Mouse (Mus musculus): ENCODE measurements at regions not wholly inside any gene's neighbourhood (a gene's known extent, or its start where the extent isn't known, plus 50 kb on each side); places are given as distances from the start of the nearest gene placed in this dataset.

DNA sequence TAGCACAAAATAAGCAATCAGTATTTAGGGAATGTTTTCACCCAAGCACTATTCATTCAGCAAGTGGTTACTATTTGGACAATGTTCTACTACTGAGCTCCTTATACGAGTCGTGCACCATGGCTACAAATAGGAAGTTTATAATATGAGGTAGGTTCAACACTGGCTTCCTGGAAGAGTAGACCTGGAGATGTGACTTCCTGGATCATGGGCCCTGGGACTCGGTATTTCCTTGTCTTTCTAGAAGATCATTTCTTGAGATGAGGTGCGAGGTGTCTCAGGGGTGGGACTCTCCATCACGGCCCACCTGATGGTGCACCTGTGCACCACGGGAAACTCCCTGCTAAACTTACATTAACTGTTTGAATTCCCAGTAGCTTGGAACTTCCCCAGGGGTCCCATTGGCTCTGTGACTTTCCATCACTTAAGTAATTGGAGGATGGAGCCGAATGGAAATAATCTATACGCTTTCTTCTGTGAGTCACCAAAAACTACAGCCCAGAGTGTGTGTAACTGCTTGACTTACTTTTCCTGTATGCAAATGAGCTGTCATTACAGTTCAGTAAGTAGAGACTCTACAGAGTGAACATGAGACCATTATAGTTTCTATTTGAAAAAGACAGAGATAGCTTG lies 1246.3 kb upstream of the A1bg start:
- DNase-seq, result no peak

DNA sequence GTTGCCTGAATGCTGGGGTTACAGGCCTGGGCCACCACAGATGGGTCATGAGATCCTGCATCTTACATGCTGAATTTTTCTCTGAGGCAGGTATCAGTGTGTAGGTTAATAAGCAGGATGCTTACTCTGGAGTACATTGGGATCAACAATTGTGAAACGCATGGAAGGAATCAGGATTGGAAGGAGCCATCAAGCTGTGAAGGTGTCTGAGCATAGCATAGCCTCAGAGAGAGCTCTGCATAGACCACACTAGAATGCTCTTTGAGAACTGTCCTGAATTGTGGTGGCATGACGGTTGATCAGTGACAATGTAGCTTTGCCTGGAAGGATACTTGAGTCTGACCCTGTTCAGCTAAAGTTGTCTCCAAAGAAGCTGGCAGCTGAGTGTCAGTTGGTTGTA lies 1245.7 kb upstream of the A1bg start:
- no peak for DNase-seq

DNA sequence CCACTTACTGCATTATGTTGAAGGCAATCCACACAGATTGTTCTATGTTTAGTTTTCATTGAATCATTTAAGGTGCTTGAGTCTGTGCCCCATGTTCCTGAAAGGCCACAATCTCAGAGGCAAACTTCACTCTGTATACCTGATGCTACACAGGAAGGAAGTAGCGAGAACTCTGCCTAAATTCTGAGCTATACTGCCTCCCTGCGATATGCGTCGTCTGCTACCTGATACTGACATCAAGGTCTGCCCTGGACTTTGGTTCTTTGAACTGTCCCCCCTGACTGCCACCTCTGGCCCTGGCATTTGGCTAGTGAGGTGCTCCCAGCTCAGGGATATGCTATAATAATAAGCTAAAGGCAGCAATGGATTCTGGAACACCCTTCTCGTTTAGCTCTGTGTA lies 1244.0 kb upstream of the A1bg start:
- no peak for DNase-seq

DNA sequence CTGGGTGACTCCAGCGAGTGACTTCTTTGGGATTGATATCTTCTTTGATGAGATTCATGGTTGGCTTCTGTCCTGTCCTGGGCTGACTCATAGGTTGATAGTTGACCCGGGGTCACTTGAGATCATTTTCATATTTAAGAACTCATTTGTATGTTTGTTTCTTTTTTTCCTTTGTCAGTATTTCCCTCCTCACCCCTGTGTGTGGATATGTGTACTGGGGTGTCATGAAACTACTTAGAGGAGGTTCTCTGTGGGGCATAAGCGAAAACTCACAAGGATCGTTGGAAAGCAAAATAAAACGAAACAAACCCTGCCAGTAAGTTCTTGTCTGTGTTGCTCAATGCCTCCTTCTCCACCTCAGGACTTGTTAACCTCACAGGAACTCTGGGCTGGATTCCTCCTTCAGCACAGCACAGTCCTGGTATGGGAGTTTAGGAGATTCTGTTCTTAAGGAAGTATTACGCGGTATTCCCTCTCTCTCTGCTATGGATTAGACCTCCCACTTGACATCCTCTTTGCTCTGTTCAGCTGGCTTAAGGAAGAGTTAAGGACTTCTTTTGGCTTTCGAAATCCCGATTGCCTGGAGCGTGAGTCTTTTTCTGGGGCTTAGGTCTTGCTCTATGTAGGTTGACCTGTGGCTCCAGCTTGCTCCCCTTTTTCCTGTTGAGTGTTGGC lies 1243.2 kb upstream of the A1bg start:
- no peak for DNase-seq

DNA sequence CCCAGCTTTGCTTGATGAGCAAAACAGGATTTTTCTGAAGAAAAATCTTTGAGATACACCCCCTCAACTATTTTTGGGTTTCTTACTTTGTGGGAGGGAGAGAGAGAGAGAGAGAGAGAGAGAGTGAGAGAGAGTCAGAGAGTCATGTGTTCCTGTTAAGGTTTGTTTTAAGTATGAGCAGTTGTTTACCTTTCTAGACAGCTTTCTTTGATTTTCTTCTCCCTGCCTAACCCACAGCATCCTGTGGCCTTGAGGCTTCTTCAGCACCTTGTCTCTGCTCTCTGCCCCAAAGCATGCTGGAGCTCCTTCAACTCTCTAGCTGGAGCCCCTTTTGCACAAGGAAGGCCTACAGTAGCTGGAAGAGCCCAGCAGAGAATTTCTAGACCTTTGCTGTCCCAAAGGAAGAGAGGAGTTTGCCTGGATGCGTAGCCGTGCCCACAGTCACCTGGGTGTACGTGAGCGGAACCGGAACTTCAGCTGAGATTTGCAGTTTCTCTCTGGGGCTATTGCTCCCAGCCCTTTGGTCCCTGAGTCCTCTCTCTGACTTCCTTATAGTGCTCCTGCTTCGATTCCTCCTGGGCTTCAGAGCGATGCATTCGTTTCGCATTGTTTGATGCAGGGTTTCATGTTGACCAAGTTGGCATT lies 1242.1 kb upstream of the A1bg start:
- no peak for DNase-seq

DNA sequence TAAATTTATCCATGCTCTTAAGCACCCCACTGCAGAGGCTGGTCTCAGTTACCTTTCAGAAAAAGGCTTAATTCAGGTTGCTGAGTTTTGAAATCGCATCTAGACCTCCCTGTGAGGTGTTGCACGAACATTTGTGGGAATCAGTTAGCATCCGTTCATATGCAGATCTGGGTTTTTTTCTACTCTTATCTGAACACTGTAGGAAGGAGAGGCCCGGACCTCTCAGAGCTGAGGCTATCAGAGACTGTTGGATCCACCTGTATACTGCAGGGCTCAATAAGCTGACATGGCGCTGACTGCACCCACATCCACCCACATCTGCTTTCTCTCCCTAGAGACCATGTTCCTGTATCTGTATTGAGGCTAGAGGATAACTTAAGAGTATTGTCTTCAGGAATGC lies 1240.4 kb upstream of the A1bg start:
- DNase-seq, result no peak

DNA sequence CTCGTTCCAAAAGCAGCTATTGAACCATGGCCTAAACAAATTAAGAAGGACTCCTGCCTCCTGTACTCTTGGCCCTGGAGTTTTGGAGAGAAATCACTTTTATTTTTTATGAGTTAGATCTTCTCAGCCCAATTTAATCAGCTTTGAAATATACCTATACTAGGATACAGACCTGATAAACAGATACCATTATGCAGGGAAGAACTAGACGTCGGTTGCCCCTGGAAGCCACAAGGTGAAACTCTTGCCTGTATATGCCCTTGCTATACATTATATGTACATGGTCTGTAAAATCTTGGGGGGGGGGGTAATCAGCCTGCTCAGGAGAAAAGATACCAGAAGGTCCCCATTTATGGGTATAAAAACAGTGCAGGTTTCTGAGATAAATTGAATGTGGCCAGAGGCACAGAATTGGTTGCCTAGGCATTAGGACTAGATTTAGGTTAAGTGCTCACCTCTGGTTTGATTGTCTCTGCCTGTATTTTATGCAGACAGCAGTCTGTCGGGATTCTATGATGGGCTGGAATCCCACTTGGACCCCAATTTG lies 1239.9 kb upstream of the A1bg start:
- no peak for DNase-seq

DNA sequence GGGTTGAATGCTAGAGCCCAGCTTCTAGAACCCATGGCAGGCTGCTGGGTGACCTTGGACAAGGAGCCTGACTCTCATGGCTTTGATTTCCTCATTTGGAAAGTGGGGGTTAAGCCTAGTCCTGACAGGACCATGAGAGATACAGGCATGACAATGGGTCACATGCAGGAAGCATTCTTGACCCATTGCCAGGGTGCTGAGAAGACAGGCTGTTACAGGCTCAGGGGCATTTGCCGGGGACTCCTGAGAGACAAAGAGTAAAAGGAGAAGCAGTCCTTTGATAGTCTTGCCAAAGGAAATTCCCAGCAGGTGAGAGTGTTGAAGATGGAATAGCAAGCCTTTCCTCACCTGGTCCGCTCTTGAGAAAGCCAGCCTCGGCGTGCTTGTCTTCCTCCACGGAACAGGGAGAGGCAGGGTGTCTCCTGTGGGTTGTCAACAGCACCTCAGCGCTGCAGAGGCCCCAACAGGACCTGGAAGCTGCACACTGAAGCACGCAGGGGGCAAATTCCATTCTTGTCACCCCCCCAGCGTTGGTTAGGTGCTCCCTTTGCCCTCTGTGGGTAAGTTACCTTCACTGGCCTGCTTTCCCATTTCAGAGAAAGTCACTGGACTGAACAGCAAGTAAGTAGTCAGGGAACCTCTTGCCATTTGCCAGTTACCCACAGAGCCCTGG lies 1239.3 kb upstream of the A1bg start:
- DNase-seq, result no peak

DNA sequence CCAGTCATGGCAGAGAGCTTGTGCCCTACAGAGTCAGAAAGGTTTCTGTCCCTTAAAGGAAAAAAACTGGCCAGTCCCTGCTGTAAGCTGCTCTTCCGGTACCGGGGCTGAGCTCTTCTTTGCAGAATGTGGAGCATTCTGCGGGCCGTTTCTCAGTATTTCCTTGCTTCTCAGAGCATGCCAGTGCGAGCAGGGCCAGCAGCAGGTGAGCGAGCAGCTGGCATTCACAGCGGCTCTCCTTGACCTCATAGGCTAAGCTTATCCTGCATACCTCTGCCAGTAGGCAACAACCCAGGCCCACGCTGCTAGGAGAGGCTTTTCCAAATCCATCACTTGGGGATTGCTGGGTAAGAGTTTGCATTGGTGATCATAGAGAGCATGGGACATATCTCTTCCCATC lies 1238.2 kb upstream of the A1bg start:
- DNase-seq, result no peak

DNA sequence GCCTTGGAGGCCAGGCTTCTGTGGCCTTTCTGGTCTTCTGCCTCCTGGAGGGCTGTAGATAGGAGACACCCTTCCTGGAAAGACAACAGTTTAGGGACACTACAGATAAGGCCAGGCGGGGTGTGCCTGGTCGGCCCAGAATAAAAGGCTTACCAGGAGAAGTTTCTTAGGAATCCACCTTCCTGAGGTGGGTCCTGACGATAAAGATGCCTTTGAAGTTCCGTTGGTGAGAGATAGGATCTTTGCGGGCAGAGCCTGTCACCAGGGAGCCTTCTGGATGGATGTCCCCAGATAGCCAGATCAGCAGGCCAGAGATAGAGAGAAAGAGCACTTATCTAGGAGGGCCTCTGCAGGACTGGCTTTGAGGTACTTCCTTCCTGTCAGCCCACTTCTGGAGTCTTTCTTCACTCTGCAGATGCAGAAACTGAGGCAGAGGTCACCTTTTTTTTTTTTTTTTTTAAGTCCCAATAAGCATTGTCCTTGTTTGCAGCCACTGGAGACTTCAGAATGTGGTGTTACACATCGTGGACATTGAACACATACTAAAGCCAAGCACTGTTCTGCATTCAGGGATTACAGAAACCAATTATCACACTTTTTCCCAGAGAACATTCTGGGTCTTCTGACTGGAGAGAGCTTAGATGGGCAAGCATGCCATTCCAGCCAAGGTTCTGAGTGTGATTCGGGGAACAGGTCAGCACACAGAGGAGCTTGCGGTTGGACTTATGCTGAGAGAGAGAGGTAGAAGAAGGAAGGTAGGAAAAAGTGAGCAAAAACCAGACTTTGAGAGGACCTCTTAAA lies 1236.3 kb upstream of the A1bg start:
- DNase-seq, result no peak

DNA sequence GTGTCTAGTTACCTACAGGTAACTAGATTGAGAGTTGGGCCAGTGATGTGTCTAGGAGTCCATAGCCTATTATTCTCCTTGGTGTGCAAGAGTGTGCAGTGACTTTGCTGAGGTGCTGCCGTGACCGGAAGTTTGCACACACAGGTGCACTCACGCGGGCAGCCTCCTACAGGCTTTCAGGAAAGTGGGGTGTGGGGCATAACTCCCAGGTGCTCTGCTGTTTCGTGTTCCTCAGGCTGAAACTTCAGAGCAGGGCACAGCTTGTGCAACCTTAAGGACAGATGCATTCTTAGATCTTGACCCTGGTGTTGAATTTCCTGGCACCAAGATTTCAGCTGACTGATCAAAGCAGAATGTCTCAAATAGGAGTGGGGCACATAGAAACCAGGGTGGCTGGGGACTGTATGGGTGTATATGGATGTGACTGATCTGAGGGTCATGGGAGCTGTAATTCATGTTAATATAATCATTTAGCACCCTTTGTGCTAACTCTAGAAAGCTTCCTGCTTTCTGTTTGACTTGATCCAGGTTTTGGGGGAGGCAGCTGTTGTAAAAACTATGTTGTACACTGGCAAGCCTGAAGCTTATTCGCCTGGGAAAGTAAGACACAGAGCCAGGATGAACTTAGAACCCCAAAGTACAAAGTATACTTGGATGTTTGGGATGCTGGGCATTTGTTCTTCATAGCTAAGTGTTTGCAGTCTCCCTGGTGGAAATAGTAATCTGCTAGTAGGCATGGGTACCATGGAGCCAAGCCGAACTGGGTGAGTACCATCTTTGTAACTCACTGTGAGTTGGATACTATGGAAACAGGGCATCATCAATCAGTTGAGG lies 1234.6 kb upstream of the A1bg start:
- DNase-seq, result no peak

DNA sequence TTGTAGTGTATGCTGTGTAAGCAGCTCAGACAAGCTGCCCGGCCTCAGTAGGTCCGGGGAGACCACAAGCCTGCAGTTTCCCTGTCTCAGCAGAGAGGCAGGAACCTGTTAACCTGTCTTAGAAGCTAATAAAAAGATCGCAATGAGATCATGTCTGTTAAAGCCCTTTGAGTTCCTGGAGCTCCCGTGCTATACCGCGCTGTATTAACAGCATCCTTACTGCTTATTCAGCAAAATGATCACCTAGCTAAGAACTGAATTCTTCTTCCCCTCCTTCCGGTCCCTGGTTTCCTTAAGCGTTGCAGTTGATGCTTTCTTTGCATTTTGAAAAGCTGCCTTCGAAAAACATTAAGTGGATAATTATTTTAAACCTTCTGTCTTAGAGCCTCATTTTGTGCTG lies 1230.4 kb upstream of the A1bg start:
- DNase-seq, result no peak

DNA sequence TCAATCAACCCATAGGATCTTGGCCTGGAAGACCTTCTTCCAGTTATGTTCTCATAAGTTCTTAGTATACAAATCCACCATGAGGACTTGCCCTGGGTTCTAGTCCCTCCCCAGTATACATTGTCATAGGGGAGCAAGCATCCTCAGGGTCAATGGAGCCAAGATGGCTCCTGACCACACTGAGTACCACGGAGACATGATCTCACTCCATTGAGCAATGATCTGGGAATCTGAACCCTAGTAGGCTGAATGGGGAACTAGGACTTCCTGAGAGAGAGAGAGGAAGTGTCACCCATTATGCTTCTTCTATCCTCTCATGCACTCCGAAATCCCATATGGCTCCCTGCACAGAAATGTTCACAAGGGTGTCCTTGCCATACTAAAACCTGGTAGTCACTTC lies 1229.3 kb upstream of the A1bg start:
- DNase-seq, result peak; percentile 16

DNA sequence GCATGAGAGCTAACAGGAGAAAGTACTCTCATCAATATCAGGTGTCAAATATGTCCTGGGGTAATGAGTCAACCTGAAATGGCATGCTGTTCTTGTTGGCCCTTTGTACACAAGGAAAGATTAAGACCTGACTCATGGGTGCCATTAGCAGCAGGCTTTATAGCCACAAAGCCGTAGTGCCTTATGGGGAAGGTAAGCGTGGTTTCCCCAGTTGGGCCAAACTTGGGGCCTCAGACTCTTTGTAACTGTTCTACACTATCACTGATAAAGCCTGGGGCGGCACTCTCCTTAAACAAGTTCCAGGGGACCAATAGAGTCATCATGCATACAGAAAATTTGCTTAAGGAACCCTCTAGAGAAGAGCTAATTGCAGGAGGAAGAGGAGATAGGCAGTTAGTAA lies 1228.9 kb upstream of the A1bg start:
- no peak for DNase-seq

DNA sequence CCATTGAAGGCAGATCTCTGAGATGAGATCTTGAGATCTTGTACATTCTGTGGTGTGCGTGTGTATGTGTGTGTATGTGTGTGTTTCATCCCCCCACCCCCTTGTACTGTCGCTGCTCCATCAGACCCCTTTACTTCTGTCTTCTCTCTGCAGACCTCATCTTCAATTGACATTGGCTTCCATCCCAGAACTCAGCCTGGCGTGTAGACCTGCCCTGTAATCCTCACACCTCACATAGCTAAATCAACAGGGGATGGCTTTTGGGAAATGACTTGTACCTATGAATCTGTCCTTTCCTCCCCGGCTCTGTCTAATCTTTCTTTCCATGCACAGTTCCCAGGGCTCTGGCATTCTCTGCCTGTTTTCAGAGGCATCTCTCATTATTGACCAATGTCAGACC lies 1227.5 kb upstream of the A1bg start:
- DNase-seq, result no peak

DNA sequence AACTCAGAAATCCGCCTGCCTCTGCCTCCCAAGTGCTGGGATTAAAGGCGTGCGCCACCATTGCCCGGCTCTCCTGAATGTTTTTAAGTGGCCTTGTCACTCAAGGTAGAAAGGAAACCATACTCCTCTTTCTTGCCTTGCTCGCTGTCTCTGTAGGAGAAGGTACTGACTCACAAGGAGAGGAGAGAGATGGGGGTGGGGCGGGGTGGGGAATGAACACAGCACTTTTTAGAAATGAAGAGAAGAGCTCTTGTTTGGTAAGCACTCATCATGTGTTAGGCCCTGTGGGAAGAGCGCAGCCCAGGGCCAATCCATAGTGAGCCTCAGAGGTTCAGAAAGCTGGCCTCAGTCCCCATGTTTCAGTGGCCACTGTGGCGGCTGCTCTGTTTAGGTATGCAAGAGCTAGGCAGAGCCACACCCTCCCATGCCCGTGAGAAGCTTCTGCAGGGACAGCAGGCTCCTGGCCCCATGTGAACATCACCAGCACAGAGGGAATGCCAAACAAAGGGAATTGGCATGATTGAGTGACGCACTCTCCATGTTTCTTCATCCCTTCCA lies 1225.9 kb upstream of the A1bg start:
- no peak for DNase-seq

DNA sequence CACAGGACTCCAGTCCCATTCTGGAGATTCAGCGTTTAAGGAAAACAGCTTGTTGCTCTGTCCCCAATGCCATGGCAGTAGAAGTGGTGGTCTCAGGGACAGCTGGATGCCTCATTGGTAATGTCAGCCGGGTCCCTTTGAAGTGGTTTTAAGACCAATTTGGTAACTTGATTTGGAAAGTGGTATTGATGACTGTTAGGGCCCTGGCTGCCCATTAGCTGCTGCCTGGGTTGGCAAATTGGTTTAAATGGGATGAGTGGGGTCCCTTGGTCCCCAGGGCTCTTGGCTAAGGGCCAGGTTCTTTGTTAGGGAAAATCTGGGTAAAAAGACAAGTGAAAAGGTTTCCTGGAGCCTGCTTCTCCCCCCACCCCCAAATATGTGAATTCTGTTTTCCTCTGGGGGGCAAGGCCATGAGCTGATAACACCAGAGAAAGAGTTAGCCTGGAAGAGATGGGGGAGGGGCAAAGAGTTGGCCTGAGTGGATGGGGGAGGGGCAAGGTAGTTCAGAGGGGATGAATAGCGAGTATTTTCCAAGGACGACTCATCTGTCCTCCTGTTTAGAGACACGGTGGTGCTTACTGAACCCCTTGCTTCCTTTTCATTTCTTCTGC lies 1224.6 kb upstream of the A1bg start:
- DNase-seq, result no peak

DNA sequence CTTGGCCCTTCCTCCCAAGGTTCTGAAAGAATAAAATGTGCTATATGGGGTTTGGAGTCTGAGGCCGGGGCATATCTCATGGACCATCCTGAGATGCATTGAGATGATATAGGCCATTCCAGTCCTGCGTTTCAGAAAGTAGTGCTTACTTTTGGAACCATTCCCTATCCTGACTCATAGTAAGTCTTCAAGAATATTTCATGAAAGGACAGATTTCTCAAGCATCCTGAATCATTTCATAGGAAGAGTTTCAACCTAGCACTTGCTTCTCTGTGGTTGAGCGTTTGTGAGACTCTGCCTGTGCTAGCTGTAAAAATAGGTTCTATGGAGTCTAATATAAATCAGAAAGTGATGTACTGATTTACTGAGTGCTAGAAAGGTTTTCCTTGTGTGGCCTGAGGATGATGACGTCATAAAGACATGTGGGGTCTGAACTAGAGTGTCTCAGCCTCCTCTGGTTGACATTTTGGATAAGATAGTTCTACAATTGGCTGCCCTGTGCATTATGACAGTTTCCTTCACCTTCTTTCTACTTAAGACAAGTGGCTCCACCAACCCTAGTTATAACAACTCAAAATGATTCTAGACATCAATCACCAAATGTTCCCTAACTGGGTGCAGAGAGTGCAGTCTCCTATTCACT lies 1223.0 kb upstream of the A1bg start:
- DNase-seq, result no peak

DNA sequence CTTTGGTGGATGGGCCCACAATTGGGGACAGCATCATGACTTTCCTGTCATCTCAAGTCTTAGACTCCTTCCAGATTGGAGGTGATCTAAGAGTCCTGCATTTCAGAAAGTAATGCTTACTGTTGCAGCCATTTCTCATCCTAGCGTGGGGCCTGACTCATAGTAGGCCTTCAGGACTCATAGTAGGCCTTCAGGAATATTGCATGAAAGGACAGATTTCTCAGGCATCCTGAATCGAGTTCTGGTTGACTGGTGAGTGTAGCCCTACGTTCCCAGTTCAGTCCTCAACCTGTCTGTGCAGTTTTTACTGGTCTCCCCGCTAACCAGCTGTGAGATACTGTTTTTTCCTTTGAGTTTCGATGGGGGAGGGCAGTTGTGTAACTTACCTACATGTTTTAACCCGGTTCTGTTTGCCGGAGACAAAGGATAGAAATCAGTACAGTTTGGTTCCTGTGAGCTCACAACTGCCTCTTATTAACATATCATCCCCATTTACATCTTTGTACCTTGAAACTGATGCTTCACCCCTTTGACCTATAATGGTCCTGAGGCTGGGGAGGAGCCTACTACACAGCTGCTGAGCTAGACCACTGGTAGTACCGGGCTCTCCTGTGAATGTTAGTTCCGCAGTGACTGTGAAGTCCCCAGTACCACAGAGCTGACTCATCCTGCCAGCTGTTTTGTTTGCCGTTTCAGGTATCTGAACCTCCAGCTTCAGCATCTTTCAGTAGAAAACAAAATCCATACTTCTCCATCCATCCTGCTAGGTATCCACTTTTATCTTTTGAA lies 1222.2 kb upstream of the A1bg start:
- no peak for DNase-seq

DNA sequence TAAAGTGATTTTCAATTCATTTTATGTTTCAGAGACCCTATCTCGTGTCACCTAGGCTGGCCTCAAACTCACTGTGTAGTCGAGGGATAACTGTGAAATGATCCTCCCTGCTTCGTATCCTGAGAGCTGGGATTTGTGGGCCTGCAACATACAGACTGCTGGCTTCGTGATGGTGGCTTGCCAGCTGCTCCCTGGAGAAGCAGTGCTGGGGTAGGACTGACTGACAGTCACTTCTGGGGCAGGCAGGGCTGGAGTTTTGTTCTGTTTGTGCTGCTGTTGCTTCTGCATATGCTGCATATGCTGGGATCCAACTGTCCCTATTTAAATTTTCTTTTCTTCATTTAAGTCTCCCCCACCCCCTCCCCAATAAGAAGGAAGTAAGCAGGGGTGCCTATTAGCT lies 1217.0 kb upstream of the A1bg start:
- DNase-seq, result no peak
